Mouse (Mus musculus) spleen, postnatal 14 days (tissue): ENCODE data around the gene Chd3.

Experiments
- DNase-seq, 2 experiments: peaks; one replicate each; pipeline ENCODE4 v3.0.0; 2021 to 2022; ENCODE audit warnings: low spot score in 2 of 2

Gene Chd3

GRCm38 (mm10) chr11:69390400-69391034 is 21.3 kb upstream of the Chd3 start:
- DNase-seq = peak in 1 of 2 experiments; percentile 68

GRCm38 (mm10) chr11:69389531-69390399 is 20.6 kb upstream of the Chd3 start:
- no peak for DNase-seq

GRCm38 (mm10) chr11:69388680-69389079 is 19.5 kb upstream of the Chd3 start:
- DNase-seq = no peak

- DNase-seq = no peak
Observed at GRCm38 (mm10) chr11:69386758-69387157, 17.6 kb upstream of the Chd3 start.

- DNase-seq = no peak
Observed at GRCm38 (mm10) chr11:69384979-69385378, 15.8 kb upstream of the Chd3 start.

GRCm38 (mm10) chr11:69382478-69383105 is 13.4 kb upstream of the Chd3 start:
- no peak for DNase-seq

- DNase-seq = no peak
Observed at GRCm38 (mm10) chr11:69381356-69381755, 12.2 kb upstream of the Chd3 start.

GRCm38 (mm10) chr11:69379600-69379999 is 10.4 kb upstream of the Chd3 start:
- no peak for DNase-seq

- no peak for DNase-seq
Observed at GRCm38 (mm10) chr11:69377766-69378165, 8.6 kb upstream of the Chd3 start.

- no peak for DNase-seq
Observed at GRCm38 (mm10) chr11:69375646-69376045, 6.4 kb upstream of the Chd3 start.

GRCm38 (mm10) chr11:69373223-69373965 is 4.2 kb upstream of the Chd3 start:
- DNase-seq = peak in 1 of 2 experiments; percentile 21

GRCm38 (mm10) chr11:69372780-69373170 is 3.6 kb upstream of the Chd3 start:
- DNase-seq = peak in 1 of 2 experiments; percentile 41

GRCm38 (mm10) chr11:69372056-69372779 is 3.0 kb upstream of the Chd3 start:
- no peak for DNase-seq

- no peak for DNase-seq
Observed at GRCm38 (mm10) chr11:69371601-69372000, 2.4 kb upstream of the Chd3 start.

GRCm38 (mm10) chr11:69370817-69371215 is 1.6 kb upstream of the Chd3 start:
- DNase-seq = no peak

- no peak for DNase-seq
Observed at GRCm38 (mm10) chr11:69369990-69370816, 997 bp upstream of the Chd3 start.

- peak in 1 of 2 experiments; percentile 42 for DNase-seq
Observed at GRCm38 (mm10) chr11:69368356-69369214, 621 bp downstream of the Chd3 start.

GRCm38 (mm10) chr11:69367616-69368355 is 1.4 kb downstream of the Chd3 start:
- peak in 1 of 2 experiments; percentile 11 for DNase-seq
